Mouse (Mus musculus) forebrain, embryonic 16.5 days (tissue): ENCODE results near the gene Tpm1. TPM values are rescaled to one million over a fixed set of nuclear protein-coding genes. Genes with fewer than 3 reads are reported as not detected.
A peak's percentile ranks its signal among the peaks of the same experiment; 100 is the strongest.

Source experiments
- ATAC-seq: fragments of 200-750 bp; cut with Nextera tagmentation; 2 replicates; pipeline ENCODE4 v1.8.0; 2017; ENCODE audit warnings: mild to moderate bottlenecking, moderate library complexity
- H3K27ac ChIP-seq: fragments of 300-500 bp; sonication (generic); 2 replicates; pipeline ENCODE4 v1.5.1; 2014; ENCODE audit warnings: low read length, control low read depth
- H3K27me3 ChIP-seq: fragments of 300-500 bp; sonication (generic); replicated peaks from 2 replicates; pipeline ENCODE4 v1.6.1; 2014; ENCODE audit warnings: low read length; ENCODE audit not compliant: control insufficient read depth, insufficient read depth
- H3K36me3 ChIP-seq: fragments of 300-500 bp; sonication (generic); 2 replicates; pipeline ENCODE4 v1.6.1; 2014; ENCODE audit not compliant: control insufficient read depth, insufficient read depth
- H3K4me1 ChIP-seq: fragments of 300-500 bp; sonication (generic); replicated peaks from 2 replicates; pipeline ENCODE4 v1.6.1; 2014; ENCODE audit warnings: low read length; ENCODE audit not compliant: control insufficient read depth, insufficient read depth
- H3K4me2 ChIP-seq: fragments of 300-500 bp; sonication (generic); 2 replicates; pipeline ENCODE4 v1.6.1; 2014; ENCODE audit warnings: mild to moderate bottlenecking, low read length, control low read depth
- H3K4me3 ChIP-seq: fragments of 300-500 bp; sonication (generic); replicated peaks from 2 replicates; pipeline ENCODE4 v1.5.1; 2014; ENCODE audit warnings: mild to moderate bottlenecking, low read length, control low read depth
- H3K9ac ChIP-seq: fragments of 300-500 bp; sonication (generic); replicated peaks from 2 replicates; pipeline ENCODE4 v1.6.1; 2014; ENCODE audit warnings: low read depth, low read length, control low read depth
- H3K9me3 ChIP-seq: fragments of 300-500 bp; sonication (generic); 2 replicates; pipeline ENCODE4 v1.6.1; 2016; ENCODE audit warnings: low read length; ENCODE audit not compliant: control insufficient read depth
- WGBS: fragments of 180-500 bp; shearing (Covaris S2); extraction: QIAGEN DNeasy Blood & Tissue Kit; methylation state at CpG from one replicate; pipeline ENCODE4 v1.1.7; 2014; 5-methylcytosine and 5-hydroxymethylcytosine counted together
- polyA plus RNA-seq: library from polyadenylated mRNA; unstranded; fragments of >200 nt; fragmentation: Nextera tagmentation; extraction: Ambion mirVana; gene quantifications from 2 replicates; pipeline ENCODE4 v1.2.1, GENCODE M21; 2015

The Tpm1 gene
- polyA plus RNA-seq: 120 and 127 TPM in 2 replicates

- no peak within 1 kb of the TSS for H3K27ac ChIP-seq
- H3K9ac ChIP-seq: peak within 1 kb of the TSS; percentile 64
- peaks cover 27% of the 10 kb centered on the region for H3K4me1 ChIP-seq
- peak within 1 kb of the TSS; percentile 94 for H3K4me2 ChIP-seq
- peak within 1 kb of the TSS; percentile 54 for H3K4me3 ChIP-seq
- ATAC-seq: peak; percentile 24
- H3K9me3 ChIP-seq: no peaks in the 10 kb centered on the region
- WGBS: under 1% methylated on average over 45 of the region's 51 CpGs
- H3K27me3 ChIP-seq: peaks cover 27% of the 10 kb centered on the region
- no peaks in the 10 kb centered on the region for H3K36me3 ChIP-seq
Measured at GRCm38 (mm10) chr9:67049086-67049824, at the start of gene Tpm1. Tpm1 (minus strand) TSS chr9:67049406.

GRCm38 (mm10) chr9:67094371-67094770, 45.2 kb upstream of the Tpm1 start:
- 94% methylated on average over 2 of the region's 2 CpGs for WGBS
- Histone ChIP-seq H3K36me3 (no peaks in the 10 kb centered on the region), H3K4me1 (no peaks in the 10 kb centered on the region), H3K4me2 (no peak overlapping the region), H3K27ac (no peak overlapping the region), H3K27me3 (no peaks in the 10 kb centered on the region), H3K9me3 (no peaks in the 10 kb centered on the region), H3K9ac (no peak overlapping the region), H3K4me3 (no peak overlapping the region)
- ATAC-seq: no peak

- no peak for ATAC-seq
- 77% methylated on average over 4 of the region's 4 CpGs for WGBS
- H3K27me3 ChIP-seq: no peaks in the 10 kb centered on the region
- H3K36me3 ChIP-seq: no peaks in the 10 kb centered on the region
- H3K27ac ChIP-seq: no peak overlapping the region
- H3K9me3 ChIP-seq: no peaks in the 10 kb centered on the region
- H3K4me3 ChIP-seq: no peak overlapping the region
- no peak overlapping the region for H3K9ac ChIP-seq
- H3K4me2 ChIP-seq: no peak overlapping the region
- H3K4me1 ChIP-seq: no peaks in the 10 kb centered on the region
Measured at GRCm38 (mm10) chr9:67092210-67092609, 43.0 kb upstream of the Tpm1 start.

GRCm38 (mm10) chr9:67091598-67091997, 42.4 kb upstream of the Tpm1 start:
- Histone ChIP-seq H3K27me3 (no peaks in the 10 kb centered on the region), H3K9ac (no peak overlapping the region), H3K36me3 (no peaks in the 10 kb centered on the region), H3K4me3 (no peak overlapping the region), H3K27ac (no peak overlapping the region), H3K4me2 (no peak overlapping the region), H3K9me3 (no peaks in the 10 kb centered on the region), H3K4me1 (no peaks in the 10 kb centered on the region)
- WGBS: 67% methylated on average over 7 of the region's 7 CpGs
- ATAC-seq: no peak

GRCm38 (mm10) chr9:67091151-67091550, 41.9 kb upstream of the Tpm1 start:
- H3K27me3 ChIP-seq: no peaks in the 10 kb centered on the region
- no peak overlapping the region for H3K9ac ChIP-seq
- H3K9me3 ChIP-seq: no peaks in the 10 kb centered on the region
- no peak overlapping the region for H3K4me2 ChIP-seq
- H3K4me3 ChIP-seq: no peak overlapping the region
- 96% methylated on average over 11 of the region's 11 CpGs for WGBS
- H3K27ac ChIP-seq: no peak overlapping the region
- H3K4me1 ChIP-seq: no peaks in the 10 kb centered on the region
- no peaks in the 10 kb centered on the region for H3K36me3 ChIP-seq
- no peak for ATAC-seq

GRCm38 (mm10) chr9:67090633-67091045, 41.4 kb upstream of the Tpm1 start:
- Histone ChIP-seq H3K4me1 (no peaks in the 10 kb centered on the region), H3K27me3 (no peaks in the 10 kb centered on the region), H3K4me3 (no peak overlapping the region), H3K27ac (no peak overlapping the region), H3K36me3 (no peaks in the 10 kb centered on the region), H3K4me2 (no peak overlapping the region), H3K9ac (no peak overlapping the region), H3K9me3 (no peaks in the 10 kb centered on the region)
- no peak for ATAC-seq
- 68% methylated on average over 1 of the region's 1 CpGs for WGBS

- no peak overlapping the region for H3K4me3 ChIP-seq
- no peak overlapping the region for H3K4me2 ChIP-seq
- no peaks in the 10 kb centered on the region for H3K9me3 ChIP-seq
- H3K9ac ChIP-seq: no peak overlapping the region
- no peaks in the 10 kb centered on the region for H3K36me3 ChIP-seq
- H3K27ac ChIP-seq: no peak overlapping the region
- WGBS: 70% methylated on average over 5 of the region's 5 CpGs
- no peak for ATAC-seq
- H3K4me1 ChIP-seq: no peaks in the 10 kb centered on the region
- H3K27me3 ChIP-seq: no peaks in the 10 kb centered on the region
Measured at GRCm38 (mm10) chr9:67089167-67089566, 40.0 kb upstream of the Tpm1 start.

- Histone ChIP-seq H3K27ac (no peak overlapping the region), H3K4me1 (no peaks in the 10 kb centered on the region), H3K9me3 (no peaks in the 10 kb centered on the region), H3K4me2 (no peak overlapping the region), H3K4me3 (no peak overlapping the region), H3K27me3 (no peaks in the 10 kb centered on the region), H3K9ac (no peak overlapping the region), H3K36me3 (no peaks in the 10 kb centered on the region)
- 17% methylated on average over 4 of the region's 4 CpGs for WGBS
- no peak for ATAC-seq
Measured at GRCm38 (mm10) chr9:67083801-67084200, 34.6 kb upstream of the Tpm1 start.

GRCm38 (mm10) chr9:67081688-67082087, 32.5 kb upstream of the Tpm1 start:
- Histone ChIP-seq H3K4me1 (no peaks in the 10 kb centered on the region), H3K9me3 (no peaks in the 10 kb centered on the region), H3K27me3 (no peaks in the 10 kb centered on the region), H3K9ac (no peak overlapping the region), H3K4me3 (no peak overlapping the region), H3K27ac (no peak overlapping the region), H3K4me2 (no peak overlapping the region), H3K36me3 (no peaks in the 10 kb centered on the region)
- 39% methylated on average over 5 of the region's 5 CpGs for WGBS
- no peak for ATAC-seq
